Mouse (Mus musculus): ENCODE data around the gene Kank1. TPM values are rescaled to one million over a fixed set of nuclear protein-coding genes. Genes with fewer than 3 reads are reported as not detected.

Gene Kank1
- polyA plus RNA-seq, 1 experiment from 2014 or later = 37.7 TPM

GRCm38 (mm10) chr19:25376871-25377270 lies 140.1 kb downstream of the Kank1 start:
- Histone ChIP-seq H3K36me3 (ENCODE audit: control insufficient read depth, insufficient read depth, low read length) (no peaks in the 10 kb centered on the region), H3K4me3 (replicated peaks; ENCODE audit: low read length) (no peak overlapping the region), H3K4me2 (ENCODE audit: low read depth, low read length) (no peak overlapping the region), H3K27ac (ENCODE audit: low read length) (no peak overlapping the region), H3K27me3 (ENCODE audit: control insufficient read depth, insufficient read depth, low read length) (no peaks in the 10 kb centered on the region), H3K9ac (ENCODE audit: low read length) (no peak overlapping the region), H3K4me1 (ENCODE audit: control insufficient read depth, insufficient read depth, low read length) (peaks cover 24% of the 10 kb centered on the region), H3K9me3 (replicated peaks; ENCODE audit: control insufficient read depth, low read length) (no peaks in the 10 kb centered on the region)
- ATAC-seq (ENCODE audit: insufficient read depth, low FRiP score) = no peak
- 87% methylated on average over 13 of the region's 13 CpGs for WGBS

- H3K4me2 ChIP-seq (ENCODE audit: low read depth, low read length) = no peak overlapping the region
- no peak overlapping the region for H3K9ac ChIP-seq (ENCODE audit: low read length)
- no peak overlapping the region for H3K4me3 ChIP-seq (replicated peaks; ENCODE audit: low read length)
- ATAC-seq (ENCODE audit: insufficient read depth, low FRiP score) = no peak
- peaks cover 18% of the 10 kb centered on the region for H3K4me1 ChIP-seq (ENCODE audit: control insufficient read depth, insufficient read depth, low read length)
- WGBS = 83% methylated on average over 9 of the region's 9 CpGs
- H3K9me3 ChIP-seq (replicated peaks; ENCODE audit: control insufficient read depth, low read length) = no peaks in the 10 kb centered on the region
- no peaks in the 10 kb centered on the region for H3K36me3 ChIP-seq (ENCODE audit: control insufficient read depth, insufficient read depth, low read length)
- no peak overlapping the region for H3K27ac ChIP-seq (ENCODE audit: low read length)
- H3K27me3 ChIP-seq (ENCODE audit: control insufficient read depth, insufficient read depth, low read length) = no peaks in the 10 kb centered on the region
These were observed 143.9 kb downstream of the Kank1 start for GRCm38 (mm10) chr19:25380675-25381074.

- H3K36me3 ChIP-seq (ENCODE audit: control insufficient read depth, insufficient read depth, low read length) = no peaks in the 10 kb centered on the region
- ATAC-seq (ENCODE audit: insufficient read depth, low FRiP score) = peak; percentile 86
- H3K4me1 ChIP-seq (ENCODE audit: control insufficient read depth, insufficient read depth, low read length) = peaks cover 30% of the 10 kb centered on the region
- H3K9ac ChIP-seq (ENCODE audit: low read length) = peak overlapping the region; percentile 13
- peak overlapping the region; percentile 8 for H3K4me3 ChIP-seq (replicated peaks; ENCODE audit: low read length)
- H3K27ac ChIP-seq (ENCODE audit: low read length) = peak overlapping the region; percentile 92
- no peaks in the 10 kb centered on the region for H3K9me3 ChIP-seq (replicated peaks; ENCODE audit: control insufficient read depth, low read length)
- H3K4me2 ChIP-seq (ENCODE audit: low read depth, low read length) = peak overlapping the region; percentile 44
- 16% methylated on average over 7 of the region's 7 CpGs for WGBS
- no peaks in the 10 kb centered on the region for H3K27me3 ChIP-seq (ENCODE audit: control insufficient read depth, insufficient read depth, low read length)
These were observed 145.2 kb downstream of the Kank1 start for GRCm38 (mm10) chr19:25381972-25382371.

- ATAC-seq (ENCODE audit: insufficient read depth, low FRiP score) = no peak
- Histone ChIP-seq H3K4me1 (ENCODE audit: control insufficient read depth, insufficient read depth, low read length) (peaks cover 30% of the 10 kb centered on the region), H3K4me3 (replicated peaks; ENCODE audit: low read length) (0 out of 2 replicates have a peak overlapping the region, but pooled peaks have one; percentile 8), H3K36me3 (ENCODE audit: control insufficient read depth, insufficient read depth, low read length) (no peaks in the 10 kb centered on the region), H3K27ac (ENCODE audit: low read length) (peak overlapping the region; percentile 92), H3K9ac (ENCODE audit: low read length) (peak overlapping the region; percentile 13; the same call in 1 of the 2 replicates), H3K27me3 (ENCODE audit: control insufficient read depth, insufficient read depth, low read length) (no peaks in the 10 kb centered on the region), H3K4me2 (ENCODE audit: low read depth, low read length) (peak overlapping the region; percentile 44), H3K9me3 (replicated peaks; ENCODE audit: control insufficient read depth, low read length) (no peaks in the 10 kb centered on the region)
- 55% methylated on average over 6 of the region's 6 CpGs for WGBS
These were observed 145.7 kb downstream of the Kank1 start for GRCm38 (mm10) chr19:25382494-25382893.

- 16% methylated on average over 12 of the region's 12 CpGs for WGBS
- Histone ChIP-seq H3K27ac (ENCODE audit: low read length) (peak overlapping the region; percentile 71), H3K4me2 (ENCODE audit: low read depth, low read length) (peak overlapping the region; percentile 23), H3K36me3 (ENCODE audit: control insufficient read depth, insufficient read depth, low read length) (no peaks in the 10 kb centered on the region), H3K27me3 (ENCODE audit: control insufficient read depth, insufficient read depth, low read length) (no peaks in the 10 kb centered on the region), H3K9ac (ENCODE audit: low read length) (peak overlapping the region; percentile 31), H3K9me3 (replicated peaks; ENCODE audit: control insufficient read depth, low read length) (no peaks in the 10 kb centered on the region), H3K4me3 (replicated peaks; ENCODE audit: low read length) (peak overlapping the region; percentile 9; the same call in 1 of the 2 replicates), H3K4me1 (ENCODE audit: control insufficient read depth, insufficient read depth, low read length) (peaks cover 30% of the 10 kb centered on the region)
- peak; percentile 56 for ATAC-seq (ENCODE audit: insufficient read depth, low FRiP score)
These were observed 146.8 kb downstream of the Kank1 start for GRCm38 (mm10) chr19:25383386-25384146.

- Histone ChIP-seq H3K4me2 (ENCODE audit: low read depth, low read length) (no peak overlapping the region), H3K4me3 (replicated peaks; ENCODE audit: low read length) (no peak overlapping the region), H3K27me3 (ENCODE audit: control insufficient read depth, insufficient read depth, low read length) (no peaks in the 10 kb centered on the region), H3K9ac (ENCODE audit: low read length) (no peak overlapping the region), H3K27ac (ENCODE audit: low read length) (peak overlapping the region; percentile 50; the same call in 1 of the 2 replicates), H3K4me1 (ENCODE audit: control insufficient read depth, insufficient read depth, low read length) (peaks cover 30% of the 10 kb centered on the region), H3K36me3 (ENCODE audit: control insufficient read depth, insufficient read depth, low read length) (no peaks in the 10 kb centered on the region), H3K9me3 (replicated peaks; ENCODE audit: control insufficient read depth, low read length) (no peaks in the 10 kb centered on the region)
- ATAC-seq (ENCODE audit: insufficient read depth, low FRiP score) = no peak
- WGBS = 61% methylated on average over 8 of the region's 8 CpGs
These were observed 149.2 kb downstream of the Kank1 start for GRCm38 (mm10) chr19:25385981-25386380.

- Histone ChIP-seq H3K9ac (ENCODE audit: low read length) (no peak overlapping the region), H3K27ac (ENCODE audit: low read length) (no peak overlapping the region), H3K27me3 (ENCODE audit: control insufficient read depth, insufficient read depth, low read length) (no peaks in the 10 kb centered on the region), H3K36me3 (ENCODE audit: control insufficient read depth, insufficient read depth, low read length) (no peaks in the 10 kb centered on the region), H3K9me3 (replicated peaks; ENCODE audit: control insufficient read depth, low read length) (no peaks in the 10 kb centered on the region), H3K4me3 (replicated peaks; ENCODE audit: low read length) (no peak overlapping the region), H3K4me2 (ENCODE audit: low read depth, low read length) (peak overlapping the region; percentile 11; the same call in 1 of the 2 replicates), H3K4me1 (ENCODE audit: control insufficient read depth, insufficient read depth, low read length) (peaks cover 26% of the 10 kb centered on the region)
- 57% methylated on average over 16 of the region's 16 CpGs for WGBS
- no peak for ATAC-seq (ENCODE audit: insufficient read depth, low FRiP score)
These were observed 150.1 kb downstream of the Kank1 start for GRCm38 (mm10) chr19:25386679-25387470.

- ATAC-seq (ENCODE audit: insufficient read depth, low FRiP score) = no peak
- WGBS = 92% methylated on average over 18 of the region's 18 CpGs
These were observed 151.1 kb downstream of the Kank1 start for GRCm38 (mm10) chr19:25387902-25388301.

GRCm38 (mm10) chr19:25392135-25392534 lies 155.4 kb downstream of the Kank1 start:
- Histone ChIP-seq H3K36me3 (ENCODE audit: control insufficient read depth, insufficient read depth, low read length) (no peaks in the 10 kb centered on the region), H3K9ac (ENCODE audit: low read length) (no peak overlapping the region), H3K27ac (ENCODE audit: low read length) (no peak overlapping the region; the same call in 1 of the 2 replicates), H3K4me1 (ENCODE audit: control insufficient read depth, insufficient read depth, low read length) (peaks cover 8% of the 10 kb centered on the region; the same call in 1 of the 2 replicates), H3K27me3 (ENCODE audit: control insufficient read depth, insufficient read depth, low read length) (no peaks in the 10 kb centered on the region), H3K4me2 (ENCODE audit: low read depth, low read length) (no peak overlapping the region), H3K4me3 (replicated peaks; ENCODE audit: low read length) (no peak overlapping the region), H3K9me3 (replicated peaks; ENCODE audit: control insufficient read depth, low read length) (no peaks in the 10 kb centered on the region)
- peak; percentile 41; the same call in 1 of the 2 replicates for ATAC-seq (ENCODE audit: insufficient read depth, low FRiP score)
- whole genome bisulfite sequencing = 85% methylated on average over 11 of the region's 11 CpGs

More at GRCm38 (mm10) chr19:25387902-25388301, 151.1 kb downstream of the Kank1 start:
- H3K4me3 ChIP-seq (replicated peaks; ENCODE audit: low read length) = no peak overlapping the region
- peaks cover 19% of the 10 kb centered on the region for H3K4me1 ChIP-seq (ENCODE audit: control insufficient read depth, insufficient read depth, low read length)
- no peak overlapping the region for H3K27ac ChIP-seq (ENCODE audit: low read length)
- H3K36me3 ChIP-seq (ENCODE audit: control insufficient read depth, insufficient read depth, low read length) = no peaks in the 10 kb centered on the region
- H3K27me3 ChIP-seq (ENCODE audit: control insufficient read depth, insufficient read depth, low read length) = no peaks in the 10 kb centered on the region
- no peak overlapping the region for H3K4me2 ChIP-seq (ENCODE audit: low read depth, low read length)
- H3K9ac ChIP-seq (ENCODE audit: low read length) = no peak overlapping the region
- no peaks in the 10 kb centered on the region for H3K9me3 ChIP-seq (replicated peaks; ENCODE audit: control insufficient read depth, low read length)
